Mouse (Mus musculus): Measurements from ENCODE around the gene Shoc2. TPM values are rescaled to one million over a fixed set of nuclear protein-coding genes. Genes with fewer than 3 reads are reported as not detected.

The Shoc2 gene
- polyA plus RNA-seq, 1 experiment from 2014 or later: 29.8 TPM

- DNase-seq (ENCODE audit: low spot score): no peak
These were observed 137.6 kb downstream of the Shoc2 start for GRCm38 (mm10) chr19:54081716-54082165.

Other genes starting within 250 kb of the Shoc2 start
- 156 and 182 TPM in 2 replicates for gene Pdcd4, start 52.1 kb upstream of the Shoc2 start, polyA plus RNA-seq (2015; fragmentation: Nextera tagmentation; extraction: Ambion mirVana)
- 136 and 139 TPM in 2 replicates for gene Bbip1, start 321 bp downstream of the Shoc2 start, polyA plus RNA-seq (2015; fragmentation: Nextera tagmentation; extraction: Ambion mirVana)
- gene Adra2a, start 99.8 kb downstream of the Shoc2 start, polyA plus RNA-seq (2015; fragmentation: Nextera tagmentation; extraction: Ambion mirVana): 0.46 and 0.51 TPM in 2 replicates

Measured in thymus, postnatal 0 days (tissue).